Mouse (Mus musculus) hindbrain, embryonic 15.5 days (tissue): ENCODE results near the gene Hscb. TPM values are rescaled to one million over a fixed set of nuclear protein-coding genes. Genes with fewer than 3 reads are reported as not detected.

Experiments used
- ATAC-seq: fragments of 200-750 bp; cut with Nextera tagmentation; 2 replicates; pipeline ENCODE4 v1.8.0; 2017; ENCODE audit warnings: low read depth, moderate number of reproducible peaks, moderate TSS enrichment; ENCODE audit not compliant: low FRiP score
- H3K27ac ChIP-seq: fragments of 300-500 bp; sonication (generic); replicated peaks from 2 replicates; pipeline ENCODE4 v1.5.1; 2015; ENCODE audit warnings: mild to moderate bottlenecking, inconsistent platforms
- H3K27me3 ChIP-seq: fragments of 300-500 bp; sonication (generic); 2 replicates; pipeline ENCODE4 v1.6.1; 2015; ENCODE audit warnings: control low read depth, inconsistent platforms
- H3K36me3 ChIP-seq: fragments of 300-500 bp; sonication (generic); 2 replicates; pipeline ENCODE4 v1.6.1; 2015; ENCODE audit warnings: control low read depth, inconsistent platforms
- H3K4me1 ChIP-seq: fragments of 300-500 bp; sonication (generic); replicated peaks from 2 replicates; pipeline ENCODE4 v1.6.1; 2015; ENCODE audit warnings: control low read depth, inconsistent platforms
- H3K4me2 ChIP-seq: fragments of 300-500 bp; sonication (generic); 2 replicates; pipeline ENCODE4 v1.6.1; 2015; ENCODE audit warnings: moderate library complexity, mild to moderate bottlenecking, inconsistent platforms
- H3K4me3 ChIP-seq: fragments of 300-500 bp; sonication (generic); 2 replicates; pipeline ENCODE4 v1.5.1; 2015; ENCODE audit warnings: mild to moderate bottlenecking, inconsistent platforms
- H3K9ac ChIP-seq: fragments of 300-500 bp; sonication (generic); 2 replicates; pipeline ENCODE4 v1.6.1; 2015; ENCODE audit warnings: inconsistent platforms
- H3K9me3 ChIP-seq: fragments of 300-500 bp; sonication (generic); 2 replicates; pipeline ENCODE4 v1.6.1; 2016; ENCODE audit warnings: control low read depth, inconsistent platforms
- WGBS: fragments of 180-500 bp; shearing (Covaris S2); methylation state at CpG from one replicate; pipeline ENCODE4 v1.1.7; 2015; 5-methylcytosine and 5-hydroxymethylcytosine counted together
- polyA plus RNA-seq: library from polyadenylated mRNA; unstranded; fragments of >200 nt; fragmentation: Nextera tagmentation; extraction: Ambion mirVana; gene quantifications from 2 replicates; pipeline ENCODE4 v1.2.1, GENCODE M21; 2015

The Hscb gene
- polyA plus RNA-seq, 1 experiment from 2014 or later = 9.6 TPM

DNA sequence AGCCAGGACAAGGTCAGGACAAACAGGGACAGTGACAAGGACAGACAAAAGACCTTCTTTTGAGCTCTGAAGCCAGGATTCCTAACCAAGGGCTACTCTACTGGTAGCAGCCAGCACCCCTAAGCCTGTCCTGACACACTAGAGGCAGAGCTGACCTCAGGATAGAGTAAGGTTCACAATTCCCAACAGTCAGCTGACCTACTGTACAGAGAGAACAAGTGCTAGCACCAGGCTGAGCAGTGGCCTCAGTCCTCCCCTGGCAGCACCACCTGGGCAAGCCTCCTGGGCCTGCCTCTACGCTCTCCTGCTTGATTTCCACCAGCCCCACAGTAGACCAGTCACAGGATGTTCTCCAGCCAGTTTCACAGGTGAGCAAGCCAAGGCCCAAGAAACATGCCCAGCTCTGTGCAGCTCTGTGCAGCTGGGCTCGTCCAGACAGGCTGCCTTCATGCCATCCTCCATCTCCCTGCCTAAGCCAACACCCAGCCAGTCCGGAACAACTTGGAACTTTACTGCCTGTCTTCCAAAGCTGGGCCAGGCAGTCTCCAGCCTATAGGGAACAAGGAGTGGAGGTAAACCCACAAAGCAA lies 38.4 kb downstream of the Hscb start:
- no peak for ATAC-seq
- Histone ChIP-seq H3K4me3 (no peak overlapping the region), H3K36me3 (peaks cover 23% of the 10 kb centered on the region), H3K9ac (no peak overlapping the region), H3K9me3 (no peaks in the 10 kb centered on the region), H3K4me1 (peaks cover 8% of the 10 kb centered on the region), H3K4me2 (no peak overlapping the region), H3K27me3 (no peaks in the 10 kb centered on the region), H3K27ac (no peak overlapping the region)
- WGBS = 95% methylated on average over 3 of the region's 3 CpGs

DNA sequence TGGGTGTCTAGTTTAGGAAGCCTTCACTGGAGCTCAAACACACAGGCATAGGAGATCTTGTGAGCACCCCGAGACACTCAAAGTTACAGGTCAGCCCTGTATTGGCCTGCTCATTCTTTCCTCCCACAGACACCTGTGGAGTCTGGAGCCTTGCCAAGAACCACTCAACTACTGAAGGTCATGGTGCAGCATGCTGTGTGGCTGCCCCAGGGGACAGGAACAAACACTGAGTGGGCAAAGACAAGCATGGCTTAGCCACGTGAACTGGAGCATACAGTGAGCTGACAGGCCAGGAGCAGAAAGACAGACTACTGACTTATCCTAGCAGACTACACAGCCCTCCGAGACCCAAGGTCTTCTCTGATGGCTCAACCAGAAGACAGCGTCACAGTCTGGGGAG lies 41.9 kb downstream of the Hscb start:
- 65% methylated on average over 4 of the region's 4 CpGs for WGBS
- no peaks in the 10 kb centered on the region; the same call in 1 of the 2 replicates for H3K4me1 ChIP-seq
- H3K27me3 ChIP-seq = no peaks in the 10 kb centered on the region
- no peak overlapping the region for H3K4me3 ChIP-seq
- H3K9me3 ChIP-seq = no peaks in the 10 kb centered on the region
- H3K36me3 ChIP-seq = peaks cover 57% of the 10 kb centered on the region
- H3K4me2 ChIP-seq = no peak overlapping the region
- H3K27ac ChIP-seq = no peak overlapping the region
- no peak for ATAC-seq
- no peak overlapping the region for H3K9ac ChIP-seq

DNA sequence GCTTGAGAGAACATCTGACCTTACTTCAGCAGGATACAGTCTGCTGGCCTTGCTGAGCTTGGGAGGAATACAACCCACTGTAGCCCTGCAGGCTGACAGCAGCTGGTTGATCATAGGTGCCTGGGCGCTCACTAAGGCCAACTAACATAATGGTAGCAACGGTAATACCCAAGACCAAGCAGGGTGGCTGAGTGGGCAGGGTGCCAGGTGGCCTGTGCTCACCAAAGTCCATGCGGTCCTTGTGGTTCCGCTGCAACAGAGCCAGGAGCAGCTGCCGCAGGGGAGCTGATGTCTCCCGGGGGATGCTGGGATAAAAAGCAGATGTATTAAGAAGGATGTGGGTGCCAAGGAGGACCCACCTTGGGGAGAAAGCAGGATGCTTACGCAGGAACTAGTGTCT lies 45.2 kb downstream of the Hscb start:
- no peak overlapping the region for H3K9ac ChIP-seq
- no peak overlapping the region for H3K4me3 ChIP-seq
- 90% methylated on average over 7 of the region's 7 CpGs for WGBS
- H3K9me3 ChIP-seq = no peaks in the 10 kb centered on the region
- H3K36me3 ChIP-seq = peaks cover 89% of the 10 kb centered on the region
- no peaks in the 10 kb centered on the region for H3K4me1 ChIP-seq
- ATAC-seq = no peak
- H3K27ac ChIP-seq = no peak overlapping the region
- no peak overlapping the region for H3K4me2 ChIP-seq
- no peaks in the 10 kb centered on the region for H3K27me3 ChIP-seq

DNA sequence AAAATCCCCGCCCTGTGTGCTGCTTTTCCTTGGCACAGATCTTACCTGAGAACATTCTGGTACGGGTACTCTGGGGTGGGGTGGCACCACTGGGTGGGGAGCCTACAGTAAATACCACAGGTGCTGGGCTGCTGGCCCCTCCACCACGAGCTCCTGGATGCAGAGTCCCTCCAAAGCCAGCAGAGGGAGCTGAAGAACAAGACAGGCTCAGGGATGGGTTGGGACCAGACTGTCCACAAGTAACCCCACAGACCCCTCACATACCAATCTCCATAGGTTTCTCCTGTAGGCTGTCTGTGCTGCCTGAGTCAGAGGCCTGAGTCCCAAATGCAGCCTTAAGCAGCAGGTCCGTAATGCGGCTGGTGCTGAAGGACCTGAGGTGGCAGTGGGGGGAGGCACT lies 50.9 kb downstream of the Hscb start:
- Histone ChIP-seq H3K4me2 (no peak overlapping the region), H3K4me1 (no peaks in the 10 kb centered on the region), H3K9me3 (no peaks in the 10 kb centered on the region), H3K27me3 (no peaks in the 10 kb centered on the region), H3K36me3 (peaks cover 78% of the 10 kb centered on the region), H3K4me3 (no peak overlapping the region), H3K9ac (no peak overlapping the region), H3K27ac (no peak overlapping the region)
- 70% methylated on average over 5 of the region's 5 CpGs for WGBS
- ATAC-seq = peak; percentile 28; the same call in 1 of the 2 replicates

DNA sequence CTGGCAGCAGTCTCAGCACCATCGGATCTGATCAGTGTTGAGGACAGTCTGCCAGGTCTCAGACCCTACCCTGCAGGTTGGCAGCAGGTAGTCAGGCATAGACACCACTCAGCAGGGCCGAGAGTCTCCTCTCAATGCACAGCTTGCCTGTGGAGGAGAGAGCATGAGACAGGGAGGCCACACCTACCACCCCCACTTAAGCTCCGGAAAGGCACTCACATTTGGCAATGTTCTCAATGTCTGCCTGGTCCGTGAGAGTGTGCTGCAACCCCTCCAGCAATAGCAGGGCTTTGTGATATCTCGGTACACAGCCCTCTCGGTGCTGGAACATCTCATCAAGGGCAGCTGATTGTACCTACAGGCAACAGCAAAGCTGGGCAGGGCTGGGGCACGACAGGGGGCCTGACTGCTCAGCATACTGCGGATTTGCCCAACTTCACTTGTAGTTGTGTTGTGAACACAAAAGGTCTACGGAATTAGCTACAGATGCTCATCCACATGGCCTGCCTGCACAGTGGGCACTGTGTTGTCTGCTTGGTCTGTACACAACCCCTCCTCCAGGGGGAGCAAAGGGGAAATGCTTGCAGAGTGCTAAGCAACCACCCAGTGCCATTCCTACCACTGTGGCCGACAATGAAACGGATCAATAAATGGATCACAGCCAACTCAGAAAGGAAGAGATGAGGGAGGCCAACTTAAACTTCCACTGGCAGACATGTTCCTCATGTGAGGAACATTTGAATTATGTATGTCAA lies 53.3 kb downstream of the Hscb start:
- H3K4me2 ChIP-seq = no peak overlapping the region
- WGBS = 81% methylated on average over 11 of the region's 11 CpGs
- H3K9me3 ChIP-seq = no peaks in the 10 kb centered on the region
- peaks cover 54% of the 10 kb centered on the region for H3K36me3 ChIP-seq
- no peak overlapping the region for H3K27ac ChIP-seq
- H3K4me1 ChIP-seq = 0 out of 2 replicates have a peak, but pooled peaks cover under 1% of the 10 kb centered on the region
- ATAC-seq = no peak
- H3K9ac ChIP-seq = no peak overlapping the region
- no peaks in the 10 kb centered on the region for H3K27me3 ChIP-seq
- H3K4me3 ChIP-seq = no peak overlapping the region

DNA sequence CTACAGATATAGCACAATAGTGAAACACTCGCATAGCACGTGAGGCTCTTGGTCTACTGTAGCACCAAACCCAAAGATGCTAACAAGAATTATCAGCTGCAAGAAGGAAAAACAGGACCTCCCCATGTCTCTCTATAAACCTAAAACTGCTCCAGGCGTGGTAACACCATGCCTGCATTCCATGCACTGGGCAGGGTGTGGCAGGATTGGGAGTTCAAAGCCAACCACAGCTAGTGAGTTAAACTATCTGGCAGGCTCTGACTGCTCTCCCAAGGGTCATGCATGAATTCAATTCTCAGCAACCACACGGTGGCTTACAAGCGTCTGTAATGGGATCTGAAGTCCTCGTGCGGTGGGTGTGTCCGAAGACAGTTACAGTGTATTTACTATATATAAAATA lies 56.4 kb downstream of the Hscb start:
- ATAC-seq = no peak

DNA sequence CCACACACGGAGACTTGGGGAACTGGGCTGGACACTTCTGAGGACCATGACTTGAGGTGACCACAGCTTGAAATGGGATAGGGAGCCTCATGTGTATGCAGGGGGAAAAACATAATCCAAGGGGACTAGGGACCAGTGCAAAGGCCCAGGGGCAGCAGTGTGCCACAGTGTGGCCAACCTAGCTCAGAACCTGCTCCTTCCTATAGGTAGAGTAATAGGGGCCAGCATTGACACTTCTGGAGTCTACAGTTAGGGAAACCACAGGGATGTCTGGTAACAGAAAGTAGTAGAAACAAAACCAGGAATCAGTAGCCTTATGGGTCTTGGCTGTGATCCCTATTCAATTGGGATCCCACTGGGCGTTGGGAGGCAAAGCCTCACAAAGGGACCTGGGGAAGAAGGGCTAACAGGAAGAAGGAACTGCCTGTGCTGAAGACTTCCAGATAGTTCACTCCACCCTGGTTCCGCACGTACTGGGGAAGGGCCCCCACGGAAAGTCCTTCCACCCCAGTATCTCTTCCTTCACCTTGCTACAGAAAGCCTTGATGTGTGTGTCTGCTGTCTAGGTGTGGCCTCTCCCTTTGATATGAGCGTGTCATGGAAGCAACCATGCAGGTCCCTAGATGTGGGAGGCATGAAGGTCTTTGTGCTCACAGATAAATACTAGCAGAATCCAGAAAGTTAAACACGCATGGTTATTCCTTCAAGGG lies 57.9 kb downstream of the Hscb start:
- Histone ChIP-seq H3K4me2 (no peak overlapping the region), H3K27me3 (no peaks in the 10 kb centered on the region), H3K4me1 (peaks cover 24% of the 10 kb centered on the region), H3K9ac (no peak overlapping the region), H3K36me3 (peaks cover 12% of the 10 kb centered on the region), H3K27ac (no peak overlapping the region), H3K4me3 (no peak overlapping the region), H3K9me3 (no peaks in the 10 kb centered on the region)
- ATAC-seq = no peak
- WGBS = 89% methylated on average over 7 of the region's 7 CpGs

More for the DNA sequence above, 56.4 kb downstream of the Hscb start:
- Histone ChIP-seq H3K4me1 (peaks cover 24% of the 10 kb centered on the region), H3K4me3 (no peak overlapping the region), H3K27me3 (no peaks in the 10 kb centered on the region), H3K4me2 (no peak overlapping the region), H3K9ac (no peak overlapping the region), H3K36me3 (peaks cover 25% of the 10 kb centered on the region), H3K27ac (no peak overlapping the region), H3K9me3 (no peaks in the 10 kb centered on the region)
- 72% methylated on average over 8 of the region's 8 CpGs for WGBS

DNA sequence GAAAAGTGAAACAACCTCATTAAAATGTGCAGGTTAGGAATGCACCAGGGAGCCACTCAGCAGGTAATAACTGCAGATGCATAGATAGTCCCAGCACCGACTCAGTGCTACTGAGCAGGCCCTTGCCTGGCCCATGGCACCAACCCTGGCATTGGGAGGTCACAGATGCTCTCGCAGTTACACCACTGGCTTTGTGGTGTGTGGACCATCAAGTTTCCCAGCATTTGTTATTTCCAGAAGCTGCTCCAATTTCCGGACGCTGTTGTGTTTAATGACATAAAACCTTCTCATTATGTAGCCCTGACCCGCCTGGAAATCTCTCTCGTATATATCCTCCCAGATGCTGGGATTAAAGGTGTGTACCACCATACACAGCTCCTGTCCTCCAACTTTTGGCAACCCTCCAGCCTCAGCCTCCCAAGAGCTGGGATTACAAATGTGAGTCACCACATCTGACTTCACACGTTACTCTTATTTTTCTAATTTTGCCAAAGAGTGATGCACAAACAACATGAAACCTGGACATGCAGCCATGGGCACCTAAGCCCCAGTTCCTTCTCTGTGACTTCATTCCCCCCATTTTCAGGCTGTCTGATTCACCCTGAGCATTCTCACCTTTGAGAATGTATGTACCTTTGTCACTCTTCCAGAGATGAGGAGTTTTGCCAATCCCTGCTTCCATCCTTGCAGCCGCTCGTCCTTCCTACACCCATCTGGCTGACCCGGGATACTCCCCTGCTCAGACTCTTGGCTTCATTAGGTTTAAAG lies 58.6 kb downstream of the Hscb start:
- ATAC-seq = peak; percentile 75; the same call in 1 of the 2 replicates
- 54% methylated on average over 10 of the region's 10 CpGs for WGBS
- peak overlapping the region; percentile 69 for H3K9ac ChIP-seq
- H3K4me3 ChIP-seq = peak overlapping the region; percentile 81
- H3K9me3 ChIP-seq = no peaks in the 10 kb centered on the region
- H3K4me2 ChIP-seq = peak overlapping the region; percentile 91
- H3K27ac ChIP-seq = peak overlapping the region; percentile 45; the same call in 1 of the 2 replicates
- peaks cover 11% of the 10 kb centered on the region for H3K36me3 ChIP-seq
- no peaks in the 10 kb centered on the region for H3K27me3 ChIP-seq
- H3K4me1 ChIP-seq = peaks cover 24% of the 10 kb centered on the region

DNA sequence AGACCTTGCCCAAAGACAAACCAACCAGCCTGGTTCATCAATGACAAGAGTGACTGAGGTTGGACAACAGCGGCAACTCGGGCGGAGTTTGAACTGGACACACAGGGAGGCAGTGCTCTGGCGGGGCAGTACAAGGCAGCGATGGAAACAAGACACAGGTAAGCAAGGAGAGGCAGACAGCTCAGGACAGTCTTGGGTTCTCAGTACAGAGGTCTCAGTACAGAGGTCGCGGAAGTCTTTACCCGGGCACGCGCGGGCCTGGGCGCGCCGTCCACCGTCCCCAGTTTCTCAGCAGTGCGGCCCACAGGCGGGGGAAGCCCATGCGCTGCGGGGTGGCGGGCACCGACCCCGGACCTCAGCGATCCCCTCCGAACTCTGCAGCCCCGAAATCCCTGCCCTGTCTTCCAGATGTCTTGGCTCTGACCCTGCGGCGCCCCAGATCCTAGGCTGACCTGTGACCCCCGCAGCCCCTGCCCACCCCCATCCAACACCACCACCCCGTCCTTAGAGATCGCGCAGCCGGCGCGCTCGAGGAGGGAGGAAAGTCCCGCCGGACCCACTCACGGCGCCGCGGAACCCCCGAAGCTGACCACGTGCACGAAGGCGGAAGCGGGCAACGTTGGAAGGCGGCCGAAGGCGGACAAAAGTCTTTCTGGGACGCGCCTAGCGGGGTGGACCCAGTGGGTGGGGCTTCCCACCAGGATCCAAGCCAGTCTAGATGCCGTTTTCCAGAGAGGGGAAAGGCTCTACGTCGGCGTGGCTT lies 59.4 kb downstream of the Hscb start, which contains the start of gene Pus1:
Gene Pus1, minus strand, starts transcription at position 662 of the 763 bp plus-strand sequence.
- Histone ChIP-seq H3K36me3 (peaks cover 10% of the 10 kb centered on the region; the same call in 1 of the 2 replicates), H3K27me3 (no peaks in the 10 kb centered on the region), H3K4me3 (peak within 1 kb of the TSS; percentile 81), H3K9me3 (no peaks in the 10 kb centered on the region), H3K4me2 (peak within 1 kb of the TSS; percentile 91), H3K4me1 (peaks cover 24% of the 10 kb centered on the region), H3K27ac (peak within 1 kb of the TSS; percentile 45; the same call in 1 of the 2 replicates), H3K9ac (peak within 1 kb of the TSS; percentile 69)
- 0% methylated on average over 57 of the region's 57 CpGs for WGBS
- ATAC-seq = peak; percentile 88

DNA sequence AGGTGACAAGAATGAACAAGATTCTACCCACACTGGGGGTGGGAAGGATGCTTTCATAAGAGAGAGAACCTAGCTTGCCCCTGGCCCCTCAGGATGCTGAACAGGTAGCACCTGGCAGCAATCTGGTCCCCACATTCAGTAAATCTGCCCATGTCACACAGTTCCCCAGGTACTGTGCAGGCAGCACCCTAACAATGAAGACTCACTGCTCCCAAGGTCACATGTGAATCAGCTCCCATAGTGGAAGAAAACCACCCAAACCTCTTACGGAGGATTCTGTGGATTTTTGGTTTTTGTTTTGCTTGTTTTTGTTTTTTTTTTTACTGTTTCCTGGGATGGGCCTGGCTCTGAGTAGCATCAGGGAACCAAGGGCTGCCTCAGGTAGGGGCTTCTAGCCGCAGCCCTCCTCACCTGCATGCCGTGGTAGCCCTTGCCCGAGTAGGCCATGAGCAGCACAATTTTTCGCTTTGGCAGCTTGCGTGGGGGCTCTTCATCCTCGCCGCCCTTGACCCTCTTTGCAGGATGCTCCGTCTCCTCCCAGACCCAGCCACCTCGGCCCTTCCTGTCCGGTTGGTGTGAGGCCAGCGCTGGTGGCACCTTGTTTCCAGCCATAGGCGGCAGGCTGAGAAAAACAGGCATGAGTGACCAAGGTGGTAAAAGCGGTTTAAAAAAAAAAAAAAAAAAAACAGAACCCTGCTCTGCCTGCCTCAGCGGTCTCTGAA lies 60.1 kb downstream of the Hscb start:
- peaks cover 17% of the 10 kb centered on the region; the same call in 1 of the 2 replicates for H3K36me3 ChIP-seq
- no peaks in the 10 kb centered on the region for H3K9me3 ChIP-seq
- peaks cover 24% of the 10 kb centered on the region for H3K4me1 ChIP-seq
- H3K27ac ChIP-seq = no peak overlapping the region
- peak overlapping the region; percentile 69 for H3K9ac ChIP-seq
- WGBS = 22% methylated on average over 15 of the region's 15 CpGs
- no peak for ATAC-seq
- peak overlapping the region; percentile 81 for H3K4me3 ChIP-seq
- no peaks in the 10 kb centered on the region for H3K27me3 ChIP-seq
- peak overlapping the region; percentile 91 for H3K4me2 ChIP-seq
